Mouse (Mus musculus) cortical plate, adult 2 months (tissue): ENCODE results near the gene Mcemp1. TPM values are rescaled to one million over a fixed set of nuclear protein-coding genes. Genes with fewer than 3 reads are reported as not detected.

Experiments used
- H3K27ac ChIP-seq: fragments of 200-500 bp; 2 replicates; pipeline ENCODE4 v1.5.1; 2012; ENCODE audit warnings: low read length, control low read depth, inconsistent platforms; ENCODE audit not compliant: insufficient read depth
- H3K4me1 ChIP-seq: fragments of 200-500 bp; 2 replicates; pipeline ENCODE4 v1.6.1; 2011; ENCODE audit warnings: low read length; ENCODE audit not compliant: control insufficient read depth, insufficient read depth
- H3K4me3 ChIP-seq: fragments of 200-500 bp; 2 replicates; pipeline ENCODE4 v1.5.1; 2011; ENCODE audit warnings: mild to moderate bottlenecking, low read length, control low read depth; ENCODE audit not compliant: insufficient read depth
- CTCF ChIP-seq: fragments of 200-500 bp; IDR thresholded peaks from 2 replicates; pipeline ENCODE4 v1.5.1; 2011; ENCODE audit warnings: mild to moderate bottlenecking, control low read depth, low read length; ENCODE audit not compliant: insufficient read depth; ENCODE audit errors: extremely low read depth
- POLR2A ChIP-seq: fragments of 200-500 bp; IDR thresholded peaks from 2 replicates; pipeline ENCODE4 v1.6.1; 2011; ENCODE audit warnings: mild to moderate bottlenecking, low read length, control low read depth; ENCODE audit not compliant: insufficient read depth; ENCODE audit errors: extremely low read depth
- polyA plus RNA-seq: library from polyadenylated mRNA; depleted of rRNA; stranded (reverse); fragments of >200 nt; gene quantifications from 2 replicates; pipeline ENCODE4 v1.2.3, GENCODE M21; 2012

The Mcemp1 gene
- polyA plus RNA-seq, 1 experiment = 0.19 TPM

DNA sequence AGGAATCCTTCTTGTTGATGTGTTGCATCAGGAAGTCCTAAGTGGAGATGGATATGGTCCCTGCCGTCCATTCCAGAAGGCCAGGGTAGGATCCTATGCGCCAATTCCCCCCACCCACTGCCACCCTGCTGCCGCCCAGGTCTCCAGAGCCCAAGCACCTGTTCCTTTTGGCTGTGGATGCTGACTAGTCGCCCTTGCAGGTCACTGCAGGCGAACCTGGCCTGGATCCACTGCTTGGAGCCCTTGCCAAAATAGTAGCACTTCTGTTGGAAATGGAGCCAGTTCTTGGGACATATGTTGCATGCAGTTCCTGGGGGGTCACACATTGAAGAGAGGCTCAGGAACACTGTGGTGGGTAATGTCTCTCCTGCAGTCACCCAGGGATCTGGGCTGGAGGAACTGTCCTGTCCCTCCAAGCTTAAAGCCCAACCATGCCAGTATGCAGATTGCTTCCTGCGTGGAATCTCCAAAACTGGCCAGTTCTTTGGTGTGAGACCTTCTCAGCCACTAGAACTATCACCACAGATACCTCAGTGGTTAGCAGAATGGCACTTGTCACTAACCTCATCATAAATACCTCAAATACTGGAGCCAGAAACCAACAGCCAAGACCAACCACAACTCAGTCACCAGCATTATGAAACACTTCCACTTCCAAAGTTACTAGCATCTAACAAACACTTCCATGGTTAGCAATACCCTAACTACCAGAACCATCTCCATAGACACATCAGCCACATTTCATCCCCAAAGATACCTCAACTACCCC, 18.0 kb downstream of the Mcemp1 start:
- TF ChIP-seq CTCF (no peak), POLR2A (no peak)
- no peaks in the 10 kb centered on the region for H3K4me1 ChIP-seq
- no peak overlapping the region for H3K4me3 ChIP-seq
- H3K27ac ChIP-seq = no peak overlapping the region

DNA sequence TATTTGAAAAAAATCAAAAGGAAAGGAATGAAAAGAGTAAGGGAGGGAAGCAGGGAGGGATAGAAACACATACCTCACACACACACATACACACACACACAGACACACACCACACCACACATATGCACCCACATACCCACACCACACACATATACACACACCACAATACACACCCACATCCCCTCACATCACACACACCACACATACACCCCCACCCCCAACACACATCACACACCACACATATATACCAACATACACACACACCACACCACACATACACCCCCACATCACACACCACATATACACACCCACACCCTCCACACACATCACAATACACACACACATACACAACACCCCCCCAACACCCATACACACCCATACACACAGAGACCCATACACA, 19.0 kb downstream of the Mcemp1 start:
- Histone ChIP-seq H3K4me3 (no peak overlapping the region), H3K27ac (no peak overlapping the region), H3K4me1 (no peaks in the 10 kb centered on the region)
- no peak for TF ChIP-seq POLR2A
- no peak for TF ChIP-seq CTCF

DNA sequence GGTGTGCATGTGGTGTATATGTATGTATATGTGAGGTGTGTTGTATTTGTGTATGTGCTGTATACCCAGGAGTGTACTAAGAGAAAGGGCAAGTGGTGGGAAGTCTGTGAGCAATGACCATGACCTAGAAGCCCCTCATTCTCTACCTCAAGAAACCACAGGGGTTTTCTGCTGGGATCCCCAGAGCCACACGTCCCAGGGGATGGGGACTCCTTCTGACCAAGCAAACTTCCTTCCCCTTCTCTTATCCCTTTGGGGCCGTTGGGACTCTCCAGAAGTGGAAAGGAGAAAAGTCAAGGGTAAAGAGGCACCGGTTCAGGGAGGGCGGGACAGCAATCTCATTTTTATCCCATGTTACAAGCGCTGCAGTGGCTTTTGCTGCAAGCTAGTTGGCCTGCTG, 19.9 kb downstream of the Mcemp1 start:
- no peak overlapping the region for H3K27ac ChIP-seq
- H3K4me3 ChIP-seq = no peak overlapping the region
- H3K4me1 ChIP-seq = no peaks in the 10 kb centered on the region
- TF ChIP-seq CTCF = no peak
- no peak for TF ChIP-seq POLR2A

DNA sequence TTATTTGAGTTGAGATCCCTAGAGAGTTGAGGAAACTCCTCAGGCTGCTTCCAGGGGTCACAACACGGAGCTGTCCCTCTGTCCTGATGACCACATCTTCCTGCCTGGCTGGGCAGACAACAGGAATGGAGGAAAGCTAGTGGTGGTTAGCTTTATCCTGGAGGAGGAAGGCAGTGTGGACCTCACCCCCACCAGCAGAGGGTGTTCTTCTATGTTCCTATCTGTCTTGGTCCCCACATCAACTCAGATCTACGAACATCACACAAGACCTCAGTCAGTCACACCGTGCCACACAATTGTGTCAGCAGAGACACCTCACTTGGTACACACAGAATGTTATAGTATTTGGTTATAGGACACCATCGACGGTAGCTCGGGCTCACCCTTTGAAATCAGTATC, 22.0 kb downstream of the Mcemp1 start:
- H3K4me3 ChIP-seq = no peak overlapping the region
- no peak overlapping the region for H3K27ac ChIP-seq
- TF ChIP-seq POLR2A (no peak), CTCF (no peak)
- H3K4me1 ChIP-seq = no peaks in the 10 kb centered on the region

DNA sequence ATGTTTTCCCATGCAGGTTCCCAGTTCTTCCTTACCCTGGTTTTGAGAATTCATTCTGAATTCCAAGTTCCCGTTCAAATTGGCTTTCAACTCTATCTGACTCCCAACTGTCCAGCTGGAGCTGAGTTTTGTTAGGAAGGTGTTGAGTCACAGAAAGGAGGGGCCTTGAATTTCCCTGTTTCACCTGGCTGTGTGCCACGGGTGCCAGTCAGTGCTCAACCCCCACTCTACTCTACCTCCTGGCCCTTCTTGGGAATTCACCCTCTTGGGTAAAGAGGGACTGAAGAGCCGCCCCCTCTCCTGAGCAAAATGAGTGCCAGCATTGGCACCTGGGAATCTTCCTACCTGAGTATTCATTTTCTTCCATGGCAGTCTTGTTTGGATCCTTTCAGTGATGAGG, 25.2 kb downstream of the Mcemp1 start:
- Histone ChIP-seq H3K4me3 (no peak overlapping the region), H3K27ac (no peak overlapping the region), H3K4me1 (no peaks in the 10 kb centered on the region)
- TF ChIP-seq POLR2A (no peak), CTCF (no peak)

DNA sequence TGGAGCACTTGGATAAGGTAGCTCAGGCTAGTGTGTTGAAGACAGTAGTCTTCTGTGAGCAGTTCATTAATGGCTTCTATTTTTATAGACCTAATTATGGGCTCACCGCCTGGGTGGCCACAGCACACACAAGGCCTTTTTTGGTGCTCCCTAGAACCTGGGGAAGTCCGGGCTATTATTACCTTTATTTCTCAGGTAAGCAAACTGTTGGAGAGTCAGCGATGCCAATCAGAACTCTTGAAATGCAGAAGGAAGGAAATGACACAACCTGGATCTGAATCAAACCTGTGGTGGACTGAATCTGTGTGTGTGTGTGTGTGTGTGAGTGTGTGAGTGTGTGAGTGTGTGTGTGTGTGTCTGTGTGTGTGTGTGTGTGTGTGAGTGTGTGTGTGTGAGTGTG, 28.6 kb downstream of the Mcemp1 start, which contains the start of gene Fcer2a:
Gene Fcer2a (minus strand): TSS at position 55 of the 400 bp plus-strand sequence.
- H3K4me3 ChIP-seq = no peak within 1 kb of the TSS
- no peaks in the 10 kb centered on the region for H3K4me1 ChIP-seq
- TF ChIP-seq CTCF (no peak), POLR2A (no peak)
- H3K27ac ChIP-seq = no peak within 1 kb of the TSS

DNA sequence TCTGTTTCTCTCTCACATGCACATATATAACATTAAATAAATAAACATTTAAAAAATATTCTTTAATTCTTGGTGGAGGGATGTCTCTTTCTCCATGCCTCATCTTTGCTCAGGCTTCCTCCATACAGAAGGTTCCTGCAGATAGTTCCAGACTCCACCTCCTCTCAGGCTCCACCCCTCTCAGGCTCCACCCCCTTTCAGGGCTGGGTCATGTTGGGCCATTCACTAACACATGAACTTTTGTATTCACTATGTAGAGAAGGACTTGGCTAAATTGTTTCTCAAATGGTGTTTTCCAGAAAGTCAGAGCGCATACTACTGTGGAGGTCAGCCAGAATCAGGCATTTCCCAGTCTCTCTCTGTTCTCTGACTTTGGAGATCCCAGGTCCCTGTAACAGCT, 35.9 kb downstream of the Mcemp1 start:
- Histone ChIP-seq H3K27ac (no peak overlapping the region), H3K4me1 (no peaks in the 10 kb centered on the region), H3K4me3 (no peak overlapping the region)
- TF ChIP-seq CTCF = no peak
- no peak for TF ChIP-seq POLR2A

DNA sequence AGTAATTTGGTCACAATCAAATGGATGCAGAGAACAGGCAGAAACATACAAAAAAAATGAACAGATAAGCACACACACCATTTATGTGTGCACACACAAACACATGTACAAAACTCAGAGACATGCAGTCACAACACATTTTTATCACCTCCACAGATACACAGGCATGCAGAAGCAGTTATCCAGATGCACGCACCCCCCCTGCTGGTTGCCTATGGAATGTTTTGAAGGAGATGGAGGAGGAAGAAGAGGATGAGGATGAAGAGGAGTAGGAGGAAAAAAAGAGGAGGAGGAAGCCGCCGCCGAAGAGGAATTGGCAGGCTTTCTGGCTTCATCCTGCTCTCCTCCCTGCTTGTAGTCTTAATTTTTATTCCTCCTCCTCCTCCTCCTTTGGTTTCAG, 40.2 kb downstream of the Mcemp1 start:
- H3K4me3 ChIP-seq = no peak overlapping the region
- peak; percentile 36; the same call in 1 of the 2 replicates for TF ChIP-seq CTCF
- no peak for TF ChIP-seq POLR2A

DNA sequence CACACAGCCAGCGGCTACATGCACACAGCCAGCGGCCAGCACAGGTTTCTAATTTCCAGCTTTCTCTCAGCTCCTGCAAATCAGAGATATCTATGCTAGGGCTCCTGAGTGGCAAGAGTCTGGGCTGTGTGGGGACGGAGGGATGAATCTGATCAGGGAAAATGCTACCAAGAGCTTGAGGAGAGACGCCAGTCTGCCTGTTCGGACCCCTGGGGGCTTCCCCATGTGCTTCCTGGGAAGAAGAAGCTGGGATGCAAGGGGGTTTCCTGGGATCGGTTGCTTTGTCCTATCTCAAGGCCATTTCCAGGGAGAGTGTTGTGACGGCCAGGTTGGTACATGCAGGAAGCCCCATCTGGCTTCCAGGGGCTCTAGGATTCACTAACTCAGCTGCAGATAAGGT, 42.1 kb downstream of the Mcemp1 start:
- TF ChIP-seq CTCF (no peak), POLR2A (no peak)
- Histone ChIP-seq H3K4me3 (no peak overlapping the region), H3K4me1 (no peaks in the 10 kb centered on the region), H3K27ac (no peak overlapping the region)

More for the DNA sequence above, 40.2 kb downstream of the Mcemp1 start:
- no peaks in the 10 kb centered on the region for H3K4me1 ChIP-seq
- no peak overlapping the region for H3K27ac ChIP-seq

DNA sequence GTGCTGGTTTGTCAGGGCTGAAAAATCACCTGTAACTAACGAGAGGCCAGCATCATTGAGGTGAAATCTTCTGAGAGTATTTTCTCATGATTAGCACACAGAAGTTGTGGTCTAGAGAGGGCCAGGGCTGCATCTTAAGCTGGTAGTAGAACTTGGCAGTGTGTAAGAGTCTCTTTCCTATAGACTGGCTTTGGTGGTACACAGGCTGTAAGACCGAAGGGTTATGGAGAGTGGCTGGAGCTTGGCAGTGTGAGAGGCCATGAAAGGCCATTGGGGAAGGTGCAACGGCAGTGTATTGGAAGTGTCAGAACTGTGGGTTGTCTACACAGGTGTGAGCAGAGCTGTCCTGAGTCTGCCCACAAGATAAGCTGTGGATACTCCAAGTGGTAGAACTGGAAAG, 44.8 kb downstream of the Mcemp1 start:
- TF ChIP-seq CTCF (no peak), POLR2A (no peak)
- no peak overlapping the region for H3K27ac ChIP-seq
- no peaks in the 10 kb centered on the region for H3K4me1 ChIP-seq
- H3K4me3 ChIP-seq = no peak overlapping the region

DNA sequence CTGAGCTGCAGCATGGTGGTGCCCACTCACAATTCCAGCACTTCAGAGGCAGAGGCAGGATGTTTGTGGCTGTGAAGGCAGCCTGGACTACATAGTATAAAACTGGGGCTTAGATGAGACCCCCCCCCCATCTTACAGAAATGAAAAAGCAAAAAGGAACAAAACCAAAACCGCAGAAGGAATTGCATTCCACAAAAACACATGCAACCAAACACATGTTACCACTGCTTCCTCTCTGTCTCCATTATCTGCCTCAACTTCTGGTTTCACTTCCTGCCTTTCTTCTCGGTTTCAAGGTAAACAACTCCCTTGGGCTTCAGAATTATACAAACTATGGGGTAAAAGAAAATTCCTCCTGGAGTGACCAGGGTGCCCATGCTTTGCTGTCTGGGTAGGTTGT, 46.1 kb downstream of the Mcemp1 start:
- H3K4me1 ChIP-seq = no peaks in the 10 kb centered on the region
- TF ChIP-seq POLR2A (no peak), CTCF (no peak)
- no peak overlapping the region for H3K27ac ChIP-seq
- no peak overlapping the region for H3K4me3 ChIP-seq
